Mouse (Mus musculus) T-helper 17 cell (primary cell): Measurements from ENCODE around the gene Spns2.

Experiments used
- in situ Hi-C, 2 experiments: fragments of 300-600 bp; cut with MboI, MseI; formaldehyde crosslinking; loops; 1 replicate in 1 of 2; 2 replicates in 1 of 2; pipeline ENCODE4 v1.15.1; 2025; ENCODE audit warnings: high pct_unique_total_duplicates in 2 of 2

Gene Spns2

DNA sequence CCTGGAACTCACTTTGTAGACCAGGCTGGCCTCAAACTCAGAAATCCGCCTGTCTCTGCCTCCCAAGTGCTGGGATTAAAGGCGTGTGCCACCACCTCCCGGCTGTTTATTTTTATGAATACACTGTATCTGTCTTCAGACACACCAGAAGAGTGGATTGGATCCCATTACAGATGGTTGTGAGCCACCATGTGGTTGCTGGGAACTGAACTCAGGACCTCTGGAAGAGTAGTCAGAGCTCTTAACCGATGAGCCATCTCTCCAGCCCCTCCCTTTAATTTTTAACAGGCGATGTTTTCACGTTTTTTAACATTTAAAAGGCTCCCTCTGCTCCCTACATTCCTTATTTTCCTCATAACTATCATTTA lies 49.1 kb downstream of the Spns2 start:
- in situ Hi-C loops: loop anchor here in 1 of 2 experiments (5.0 to 25.0 kb wide), 2 partner anchors 107 to 1428 kb away; partner anchors contain the start of genes Derl2, Dhx33 and Mis12

DNA sequence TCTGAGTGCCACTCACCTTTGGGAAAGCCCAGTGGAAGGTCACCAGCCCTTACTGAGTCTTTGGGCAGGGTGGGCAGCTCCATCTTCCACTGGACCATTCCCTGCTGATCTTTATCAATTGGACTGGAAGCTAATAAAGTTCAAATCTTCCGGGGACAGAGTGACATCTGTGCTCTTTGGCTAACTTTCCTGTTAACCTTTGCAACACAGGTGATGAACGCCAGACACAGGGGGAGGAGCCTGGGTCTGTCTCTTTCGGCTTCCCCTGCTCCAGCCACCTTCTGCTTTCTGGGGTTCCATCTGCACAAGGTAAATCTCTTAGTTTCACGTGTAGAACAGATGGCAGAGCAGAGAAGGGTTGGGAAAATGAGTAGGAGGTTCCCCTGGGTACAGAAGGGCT lies 51.3 kb downstream of the Spns2 start:
- in situ Hi-C loops: loop anchor here (5.0 to 25.0 kb wide), 2 partner anchors 86 to 1426 kb away; partner anchors contain the start of genes Derl2 (in 1 of the 2), Dhx33 (in 1 of the 2) and Mis12 (in 1 of the 2)

DNA sequence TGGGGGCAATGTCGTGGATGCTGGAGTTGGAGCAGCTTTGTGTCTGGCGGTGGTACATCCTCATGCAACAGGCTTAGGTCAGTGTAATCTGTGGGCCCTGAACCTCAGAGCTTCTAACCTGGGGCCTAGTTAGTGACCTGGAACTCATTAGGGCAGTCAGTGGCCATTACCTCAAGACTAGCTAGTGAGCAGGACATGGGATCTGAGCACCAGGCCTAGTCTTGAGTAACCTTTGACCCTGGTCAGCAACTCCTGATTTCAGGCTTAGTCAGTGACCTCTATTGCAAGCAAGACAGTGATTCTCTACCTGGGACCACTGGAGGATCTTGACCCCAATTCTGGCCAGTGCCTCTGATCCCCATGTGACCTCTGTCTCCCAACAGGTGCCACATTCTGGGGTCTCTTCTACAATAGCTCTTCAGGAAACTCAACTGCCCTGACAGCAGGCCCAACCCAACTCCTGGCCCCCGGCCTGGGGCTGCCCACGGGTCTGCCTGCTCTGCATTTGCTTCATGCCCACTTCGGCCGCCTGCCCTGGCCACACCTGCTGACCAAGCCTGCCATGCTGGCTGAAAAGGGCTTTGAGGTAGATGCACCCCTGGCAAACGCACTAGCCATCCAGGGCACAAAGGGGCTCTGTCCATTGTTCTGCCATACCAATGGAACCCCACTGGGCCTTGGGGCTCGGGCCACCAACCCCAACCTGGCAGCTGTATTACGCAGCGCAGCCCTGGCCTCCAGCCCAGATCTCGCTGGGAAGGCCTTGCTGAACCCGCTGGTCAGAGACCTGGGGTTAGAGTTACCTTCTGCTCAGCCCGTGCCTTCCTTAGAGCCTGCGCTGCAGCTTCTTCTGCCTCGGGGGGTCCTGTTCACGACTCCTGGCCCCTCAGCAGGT lies 52.7 kb downstream of the Spns2 start:
- in situ Hi-C loops: loop anchor here (5.0 to 25.0 kb wide), 2 partner anchors 85 to 1425 kb away; partner anchors contain the start of genes Derl2 (in 1 of the 2), Dhx33 (in 1 of the 2) and Mis12 (in 1 of the 2)

DNA sequence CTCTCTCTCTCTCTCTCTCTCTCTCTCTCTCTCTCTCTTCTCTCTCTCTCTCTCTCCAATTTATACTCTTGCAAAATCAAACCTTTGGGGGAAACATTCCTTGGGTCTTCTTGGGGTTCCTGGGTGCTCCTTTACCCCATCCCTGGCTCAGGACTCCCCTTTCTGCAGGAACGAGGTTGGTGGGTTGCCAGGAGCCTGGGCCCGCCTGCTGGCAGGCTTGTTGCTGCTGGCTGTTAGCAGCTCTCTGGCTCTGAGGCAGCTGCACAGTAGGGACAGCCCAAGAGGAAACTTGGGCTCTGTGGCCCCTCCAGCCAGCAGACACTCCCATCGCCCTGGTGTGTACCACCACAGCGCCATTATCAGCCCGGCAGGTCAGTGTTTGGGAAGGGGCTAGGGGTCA lies 53.4 kb downstream of the Spns2 start:
- in situ Hi-C loops: loop anchor here (5.0 to 25.0 kb wide), 2 partner anchors 84 to 1424 kb away; partner anchors contain the start of genes Derl2 (in 1 of the 2), Dhx33 (in 1 of the 2) and Mis12 (in 1 of the 2)

DNA sequence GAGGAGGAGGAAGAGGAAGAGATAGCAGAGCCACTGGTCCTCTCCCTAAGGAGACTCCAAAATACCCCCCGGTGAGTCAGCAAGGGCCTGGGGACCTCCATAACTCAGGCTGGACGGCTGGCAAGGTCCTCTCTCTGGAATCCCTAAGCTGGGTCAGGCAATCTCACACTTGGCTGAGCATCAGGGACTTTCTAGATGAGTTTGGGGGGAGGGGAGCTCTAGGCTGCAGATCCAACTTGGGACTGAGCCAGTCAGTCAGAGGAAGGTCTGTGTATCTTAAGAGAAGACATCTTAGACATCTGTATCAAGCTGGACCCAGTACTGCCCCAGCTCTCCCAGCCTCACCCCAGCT lies 54.0 kb downstream of the Spns2 start:
- in situ Hi-C loops: loop anchor here (5.0 to 25.0 kb wide), 2 partner anchors 83 to 1423 kb away; partner anchors contain the start of genes Derl2 (in 1 of the 2), Dhx33 (in 1 of the 2) and Mis12 (in 1 of the 2)

DNA sequence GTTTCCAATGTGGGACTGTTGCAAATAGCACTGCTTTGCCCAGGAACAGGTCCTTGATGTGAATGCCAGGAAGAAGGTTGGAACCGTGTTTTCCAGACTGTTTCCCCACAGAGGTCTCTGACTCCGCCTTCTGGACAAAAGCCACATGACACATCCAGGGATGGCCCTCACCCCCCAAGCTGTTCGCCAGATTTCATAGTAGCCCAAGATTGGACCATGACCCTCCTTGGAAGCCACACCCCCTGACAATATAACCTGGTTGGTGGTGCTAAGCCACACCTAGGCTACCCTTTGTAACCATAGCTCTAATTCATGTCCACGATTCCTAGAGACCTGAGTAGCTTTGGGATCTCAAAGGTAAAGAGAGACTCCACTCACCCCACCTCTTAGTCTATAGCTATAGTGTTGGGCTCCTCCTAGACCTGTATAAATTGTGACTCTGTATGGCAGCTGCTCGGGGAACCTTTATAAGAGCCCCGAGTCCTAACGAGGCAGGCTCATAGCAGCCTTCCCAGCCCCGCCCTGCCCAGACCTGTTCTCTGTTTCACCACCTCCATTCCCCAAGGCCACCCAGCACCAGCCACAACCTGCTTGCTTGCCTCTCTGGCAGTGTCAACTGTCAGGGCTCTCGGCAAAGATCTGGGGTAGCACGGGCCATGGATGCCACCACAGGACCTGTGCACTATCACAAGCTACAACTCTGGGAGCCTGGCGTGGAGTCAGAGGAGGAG lies 54.6 kb downstream of the Spns2 start, which contains the start of gene Ggt6:
Gene Ggt6 (plus strand): TSS at position 564 of the 731 bp plus-strand sequence.
- in situ Hi-C loops: loop anchor here (5.0 to 25.0 kb wide), 2 partner anchors 83 to 1423 kb away; partner anchors contain the start of genes Derl2 (in 1 of the 2), Dhx33 (in 1 of the 2) and Mis12 (in 1 of the 2)

DNA sequence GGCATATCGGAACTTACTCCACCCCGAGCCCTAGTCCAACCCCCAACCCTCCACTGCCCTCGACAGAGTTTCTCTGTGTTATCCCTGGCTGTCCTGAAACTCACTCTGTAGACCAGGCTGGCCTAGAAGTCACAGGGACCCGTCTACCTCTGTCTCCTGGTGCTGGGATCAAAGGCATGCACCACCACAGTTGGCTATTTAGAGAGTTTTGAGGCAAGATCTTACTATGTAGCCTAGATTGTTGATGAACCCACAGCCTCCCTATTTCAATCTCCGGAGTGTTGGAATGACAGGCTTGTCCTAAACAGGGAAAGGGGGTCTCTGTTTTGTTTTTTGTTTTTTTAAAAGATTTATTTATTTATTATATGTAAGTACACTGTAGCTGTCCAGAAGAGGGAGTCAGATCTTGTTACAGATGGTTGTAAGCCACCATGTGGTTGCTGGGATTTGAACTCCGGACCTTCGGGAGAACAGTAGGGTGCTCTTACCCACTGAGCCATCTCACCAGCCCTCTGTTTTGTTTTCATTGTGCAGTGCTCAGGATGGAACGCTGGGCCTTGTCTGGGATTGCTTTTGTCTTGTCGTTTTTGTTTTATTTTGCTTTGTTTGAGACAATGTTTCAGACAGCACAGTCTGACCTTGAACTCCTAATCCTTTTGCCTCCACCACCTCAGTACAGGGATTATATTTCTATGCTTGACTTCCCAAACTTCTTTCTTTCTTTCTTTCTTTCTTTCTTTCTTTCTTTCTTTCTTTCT lies 59.2 kb downstream of the Spns2 start:
- in situ Hi-C loops: loop anchor here in 1 of 2 experiments (25.0 kb wide), 1 partner anchor 1418 kb away; the partner anchor contains the start of genes Derl2, Dhx33 and Mis12

DNA sequence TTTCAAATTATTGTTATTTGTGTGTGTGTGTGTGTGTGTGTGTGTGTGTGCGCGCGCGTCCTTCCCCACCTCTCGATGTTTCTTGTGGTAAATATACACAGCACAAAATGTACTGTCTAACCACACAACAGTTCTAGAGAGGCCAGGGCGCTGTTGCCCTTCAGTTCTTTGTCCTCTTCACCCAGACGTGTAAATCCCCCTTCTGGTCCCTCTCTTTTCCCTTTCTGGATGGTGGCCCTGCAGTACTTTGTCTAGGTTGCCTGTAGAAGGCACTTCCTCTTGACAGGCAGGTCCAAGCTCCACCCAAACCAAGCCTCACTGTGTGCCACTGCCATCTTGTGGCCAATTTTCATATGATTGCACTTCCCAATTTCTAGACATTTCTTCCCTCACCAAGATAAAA lies 60.4 kb downstream of the Spns2 start:
- in situ Hi-C loops: loop anchor here (10.0 to 25.0 kb wide), 2 partner anchors 194 to 1417 kb away; partner anchors contain the start of genes Derl2 (in 1 of the 2), Dhx33 (in 1 of the 2) and Mis12 (in 1 of the 2)

DNA sequence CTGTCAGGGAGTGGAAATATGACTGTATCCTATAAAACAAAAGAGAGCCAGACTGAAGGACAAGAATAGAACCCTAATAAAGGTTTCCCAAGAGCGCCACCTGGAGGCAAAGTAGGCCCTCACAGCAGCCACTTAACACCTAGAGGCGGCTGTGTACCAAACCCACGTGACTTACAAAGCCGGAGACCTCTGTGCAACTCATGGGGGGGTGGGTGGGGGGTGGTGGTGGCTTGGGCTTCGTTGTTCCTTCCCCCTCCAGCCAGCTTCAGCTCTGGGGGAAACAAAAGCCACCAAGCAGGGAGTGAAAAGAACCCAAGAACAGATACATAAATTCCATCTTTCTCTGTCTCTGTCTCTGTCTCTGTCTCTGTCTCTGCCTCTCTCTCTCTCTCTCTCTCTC lies 61.0 kb downstream of the Spns2 start:
- in situ Hi-C loops: loop anchor here (10.0 to 25.0 kb wide), 2 partner anchors 194 to 1416 kb away; partner anchors contain the start of genes Derl2 (in 1 of the 2), Dhx33 (in 1 of the 2) and Mis12 (in 1 of the 2)

DNA sequence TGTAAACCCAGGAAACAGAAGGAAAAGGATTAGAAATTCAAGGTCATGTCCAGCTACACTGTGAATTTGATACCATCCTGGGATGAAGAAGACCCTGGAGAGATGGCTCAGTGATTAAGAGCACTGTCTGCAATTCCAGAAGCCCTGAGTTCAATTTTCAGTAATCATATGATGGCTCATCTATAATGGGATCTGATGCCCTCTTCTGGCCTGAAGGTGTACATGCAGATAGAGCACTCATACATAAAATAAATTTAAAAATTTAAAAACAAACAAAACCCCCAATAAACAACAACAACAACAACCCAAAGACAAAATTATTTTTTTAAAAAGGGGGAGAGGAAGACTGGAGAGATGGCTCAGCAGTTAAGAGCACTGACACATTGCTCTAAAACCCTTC lies 62.8 kb downstream of the Spns2 start:
- in situ Hi-C loops: loop anchor here (10.0 to 25.0 kb wide), 2 partner anchors 192 to 1415 kb away; partner anchors contain the start of genes Derl2 (in 1 of the 2), Dhx33 (in 1 of the 2) and Mis12 (in 1 of the 2)

DNA sequence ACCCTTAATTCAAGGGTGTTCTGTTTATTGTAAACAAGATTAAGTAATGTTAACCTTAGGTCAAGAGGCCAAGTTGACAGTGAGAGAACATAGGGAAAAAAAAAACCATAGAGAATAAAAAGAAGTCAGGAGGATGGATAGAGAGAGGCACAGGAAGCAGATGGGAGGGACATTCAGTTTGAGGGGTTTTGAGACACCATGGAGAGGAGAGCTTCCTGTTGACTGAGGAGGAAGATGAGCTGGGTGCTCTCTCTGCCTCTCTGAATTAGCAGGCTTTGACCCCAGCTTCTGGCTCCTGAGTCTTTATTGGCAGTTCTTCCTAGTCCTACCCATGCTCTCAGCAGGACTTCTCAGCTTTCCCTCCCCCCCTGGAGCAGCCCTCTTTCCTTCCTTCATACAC lies 64.5 kb downstream of the Spns2 start:
- in situ Hi-C loops: loop anchor here (10.0 to 25.0 kb wide), 2 partner anchors 190 to 1413 kb away; partner anchors contain the start of genes Derl2 (in 1 of the 2), Dhx33 (in 1 of the 2) and Mis12 (in 1 of the 2)

DNA sequence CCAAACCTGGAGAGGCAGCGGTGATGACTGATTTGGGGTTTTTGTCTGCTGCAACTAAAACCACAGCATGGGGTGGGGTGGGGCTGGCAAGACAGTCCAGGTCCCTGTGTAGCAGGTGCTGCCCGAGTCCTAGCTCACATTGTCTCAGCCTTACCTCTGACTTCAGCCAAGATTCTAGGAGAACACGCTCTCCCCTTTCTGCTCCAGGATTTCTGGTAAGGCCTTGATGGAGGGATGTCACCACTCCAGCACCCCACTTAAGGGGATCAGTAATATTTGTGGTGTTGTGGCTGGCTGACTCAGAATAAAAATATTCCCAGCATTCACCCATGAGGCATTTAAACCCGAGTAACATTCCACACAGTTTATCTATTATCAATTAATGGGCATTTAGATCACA lies 66.0 kb downstream of the Spns2 start:
- in situ Hi-C loops: loop anchor here (5.0 to 25.0 kb wide), 3 partner anchors 66 to 189 kb away; no protein-coding TSS in a partner anchor

DNA sequence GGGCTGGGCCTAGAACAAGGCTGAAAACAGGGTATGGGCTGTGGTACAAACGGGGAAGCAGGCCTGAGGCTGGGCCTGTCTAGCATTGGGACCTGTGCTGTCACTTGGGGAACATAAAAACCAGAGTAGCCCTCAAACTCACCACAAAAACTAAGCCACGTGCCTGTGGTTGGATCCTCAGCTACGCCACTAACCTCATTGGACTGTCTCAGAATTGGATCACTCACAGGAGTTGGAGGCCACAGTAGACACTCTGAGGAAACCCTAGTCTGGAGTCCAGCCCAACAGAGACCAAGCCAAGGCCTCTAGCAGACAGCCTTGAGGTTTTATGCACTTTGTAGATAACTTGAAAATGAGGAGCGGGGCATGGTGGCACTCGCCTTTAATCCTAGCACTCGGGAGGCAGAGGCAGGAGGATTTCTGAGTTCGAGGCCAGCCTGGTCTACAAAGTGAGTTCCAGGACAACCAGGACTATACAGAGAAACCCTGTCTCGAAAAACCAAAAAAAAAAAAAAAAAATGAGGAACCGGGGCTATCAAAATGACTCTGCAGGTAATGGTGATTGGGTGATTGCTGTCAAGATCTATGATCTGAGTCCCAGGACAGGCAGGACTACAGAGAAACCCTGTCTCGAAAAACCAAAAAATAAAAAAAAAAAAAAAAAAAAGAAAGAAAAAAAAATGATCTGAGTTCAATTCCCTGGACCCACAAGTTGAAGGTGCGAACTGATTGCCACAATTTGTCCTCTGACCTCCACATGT lies 68.0 kb downstream of the Spns2 start:
- in situ Hi-C loops: loop anchor here (5.0 to 25.0 kb wide), 3 partner anchors 64 to 187 kb away; no protein-coding TSS in a partner anchor

DNA sequence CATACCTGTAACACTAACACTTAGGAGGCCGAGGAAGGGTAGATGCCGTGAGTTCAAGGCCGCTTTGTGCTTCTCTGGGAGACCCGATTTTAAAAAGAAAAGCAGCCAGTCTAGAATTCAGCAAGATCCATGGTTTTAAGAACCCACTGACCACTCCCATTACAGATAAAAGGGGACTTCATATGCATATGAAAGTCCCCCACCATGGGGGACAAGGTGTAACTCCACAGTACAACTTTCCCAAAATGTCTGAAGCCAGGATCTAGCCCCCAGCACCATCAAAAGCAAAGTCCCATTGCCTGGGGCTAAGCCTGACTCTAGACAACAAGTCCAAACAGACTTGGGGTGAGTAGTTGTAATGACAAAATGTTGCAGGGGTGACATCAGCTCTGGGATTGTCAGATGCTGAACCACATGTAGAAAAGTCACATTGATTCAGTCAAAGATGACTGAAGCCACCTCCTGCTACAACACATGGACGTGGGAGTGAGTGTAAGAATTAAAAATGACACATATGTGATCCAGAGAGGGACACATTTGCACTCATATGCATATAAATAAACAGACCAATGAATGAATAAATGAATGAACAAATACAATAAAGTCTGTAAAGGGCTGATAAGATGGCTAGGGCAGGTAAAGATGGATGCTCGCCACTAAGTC lies 69.1 kb downstream of the Spns2 start:
- in situ Hi-C loops: loop anchor here (5.0 to 25.0 kb wide), 3 partner anchors 63 to 186 kb away; no protein-coding TSS in a partner anchor

DNA sequence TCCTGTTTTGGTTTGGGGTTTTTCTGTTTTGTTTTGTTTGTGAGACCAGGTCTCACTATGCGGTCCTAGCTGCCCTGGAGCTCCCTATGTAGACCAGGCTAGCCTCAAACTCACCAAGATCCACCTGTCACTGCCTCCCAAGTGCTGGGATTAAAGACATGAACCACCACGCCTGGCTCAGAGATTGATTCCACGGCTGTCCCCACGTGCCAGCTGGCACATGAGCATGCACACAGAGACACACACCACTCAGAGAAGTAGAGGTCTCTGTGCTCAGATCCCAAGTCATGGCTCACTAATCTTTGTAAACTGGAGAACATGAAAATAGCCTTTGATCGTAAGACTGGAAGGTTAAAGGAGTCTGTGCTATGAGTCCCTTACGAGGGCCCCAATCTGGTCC lies 70.7 kb downstream of the Spns2 start:
- in situ Hi-C loops: loop anchor here in 1 of 2 experiments (25.0 kb wide), 1 partner anchor 182 kb away; no protein-coding TSS in a partner anchor

DNA sequence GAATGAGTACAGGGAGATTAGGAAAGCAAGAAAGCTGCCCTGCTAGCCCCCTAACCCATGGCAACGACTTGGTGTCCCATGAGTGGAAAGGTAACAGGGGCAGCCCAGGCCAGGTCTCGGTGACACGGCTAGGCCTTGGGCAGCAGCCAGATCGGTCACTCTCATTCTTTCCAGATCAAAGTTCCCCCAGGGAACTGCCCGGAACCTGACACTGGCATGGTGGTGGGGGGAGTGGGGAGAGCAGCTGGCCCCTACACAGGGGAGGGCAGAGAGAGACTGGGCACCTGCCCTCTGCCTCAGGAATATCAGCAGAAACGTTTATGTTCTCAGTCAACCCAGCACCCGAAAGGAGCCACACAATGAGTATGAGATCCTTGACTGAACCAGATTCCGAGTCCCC lies 71.5 kb downstream of the Spns2 start:
- in situ Hi-C loops: loop anchor here in 1 of 2 experiments (25.0 kb wide), 1 partner anchor 181 kb away; no protein-coding TSS in a partner anchor

DNA sequence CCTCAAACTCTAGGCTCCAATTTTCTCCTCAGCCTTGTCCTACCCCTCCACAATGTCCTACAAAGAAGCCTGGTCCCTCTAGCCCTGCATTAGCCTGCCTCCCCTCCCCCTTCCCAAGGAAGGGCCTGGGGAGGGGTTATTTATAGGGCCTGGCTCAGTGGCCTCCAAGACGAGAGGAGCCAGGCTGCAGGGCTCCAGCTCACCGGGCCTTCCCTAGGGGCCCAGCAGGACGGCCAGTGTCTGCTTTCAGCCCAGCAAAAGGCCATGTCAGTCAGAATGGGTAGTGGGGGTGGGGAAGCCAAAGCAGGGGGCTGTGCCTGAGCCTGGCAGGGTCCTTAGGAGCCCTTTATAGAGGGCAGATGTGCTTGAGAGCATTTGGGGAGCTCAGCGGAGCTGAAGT lies 72.3 kb downstream of the Spns2 start:
- in situ Hi-C loops: loop anchor here in 1 of 2 experiments (25.0 kb wide), 1 partner anchor 180 kb away; no protein-coding TSS in a partner anchor

DNA sequence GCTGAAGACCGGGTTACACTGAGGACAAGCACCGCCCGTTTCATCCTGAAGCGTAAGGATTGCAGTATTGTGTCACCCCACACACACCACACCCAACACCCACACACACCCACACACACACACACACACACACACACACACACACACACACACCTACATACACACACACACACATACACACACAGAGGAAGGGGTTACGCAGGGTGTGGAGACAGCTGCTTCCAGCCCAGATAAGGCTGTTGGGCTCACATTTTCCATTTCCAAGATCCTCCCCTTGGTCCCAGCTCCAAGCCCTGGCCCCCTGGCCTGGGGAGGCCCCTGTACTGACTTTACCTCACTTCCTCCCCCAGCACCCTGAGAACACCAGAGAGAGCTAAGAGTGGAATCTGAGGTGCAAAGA lies 73.0 kb downstream of the Spns2 start:
- in situ Hi-C loops: loop anchor here in 1 of 2 experiments (25.0 kb wide), 1 partner anchor 179 kb away; no protein-coding TSS in a partner anchor
